Mouse (Mus musculus) CH12.LX (cell line): Measurements from ENCODE around the gene Traf3.

Experiments
- CHD1 ChIP-seq: IDR thresholded peaks from 2 replicates; pipeline ENCODE4 v1.6.1; 2012; ENCODE audit warnings: low read depth, low read length, improper control_type of control experiment, inconsistent platforms
- CTCF ChIP-seq, 2 experiments: IDR thresholded peaks in 1 of 2; conservative IDR thresholded peaks in 1 of 2; 2 replicates each; pipeline ENCODE4 v1.5.1; 2011 to 2012; ENCODE audit warnings: low read depth in 2 of 2, low read length in 2 of 2, improper control_type of control experiment in 1 of 2, inconsistent platforms in 1 of 2, mild to moderate bottlenecking in 1 of 2, moderate library complexity in 1 of 2
- EP300 ChIP-seq: IDR thresholded peaks from 2 replicates; pipeline ENCODE4 v1.6.1; 2011; ENCODE audit warnings: low read length, improper control_type of control experiment
- GABPA ChIP-seq: IDR thresholded peaks from 2 replicates; pipeline ENCODE4 v1.6.1; 2012; ENCODE audit warnings: low read depth, low read length, improper control_type of control experiment, inconsistent platforms; ENCODE audit not compliant: insufficient replicate concordance
- MAX ChIP-seq: IDR thresholded peaks from 2 replicates; pipeline ENCODE4 v1.6.1; 2011; ENCODE audit warnings: low read length, improper control_type of control experiment
- POLR2A ChIP-seq: IDR thresholded peaks from 2 replicates; pipeline ENCODE4 v1.6.1; 2011; ENCODE audit warnings: low read depth, mild to moderate bottlenecking, improper control_type of control experiment, low read length
- SIN3A ChIP-seq: IDR thresholded peaks from 2 replicates; pipeline ENCODE4 v1.6.1; 2012; ENCODE audit warnings: low read length, improper control_type of control experiment, inconsistent platforms
- USF2 ChIP-seq: conservative IDR thresholded peaks from 2 replicates; pipeline ENCODE4 v1.6.1; 2011; ENCODE audit warnings: low read depth, low read length, improper control_type of control experiment

DNA sequence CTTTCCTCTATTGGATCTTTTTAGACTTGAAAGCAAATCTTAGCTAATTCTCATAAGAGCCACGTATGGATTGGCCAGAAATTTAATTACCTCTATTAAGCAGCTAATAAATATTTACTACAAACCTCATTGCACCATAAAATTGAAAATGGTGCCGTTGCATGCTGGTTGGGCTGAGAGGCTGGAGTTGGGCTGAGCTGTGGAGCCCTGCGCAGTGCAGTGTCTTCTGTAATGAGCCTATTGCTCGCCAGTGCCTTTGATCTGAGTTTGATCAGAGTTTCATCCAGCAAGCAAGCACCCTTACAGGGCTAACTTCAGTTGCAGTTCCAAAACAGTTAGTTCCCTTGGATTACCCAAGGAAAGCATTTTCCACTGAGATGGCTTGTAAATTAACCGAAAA is 12.2 kb upstream of the Traf3 start:
- TF ChIP-seq CTCF (conservative IDR thresholded peaks at IDR 0.05 in 1 of 2, IDR thresholded peaks at IDR 0.05 in 1 of 2; ENCODE audit: low read depth in 2 of 2, low read length in 2 of 2), result no peak
- TF ChIP-seq POLR2A, result no peak
- TF ChIP-seq CHD1, result no peak
- no peak for TF ChIP-seq USF2
- no peak for TF ChIP-seq EP300
- no peak for TF ChIP-seq SIN3A
- TF ChIP-seq GABPA, result no peak
- no peak for TF ChIP-seq MAX
